Mouse (Mus musculus) midbrain, embryonic 16.5 days (tissue): ENCODE measurements at regions not wholly inside any gene's neighbourhood (a gene's known extent, or its start where the extent isn't known, plus 50 kb on each side); places are given as distances from the start of the nearest gene placed in this dataset.

Experiments used
- ATAC-seq: fragments of 200-750 bp; cut with Nextera tagmentation; 2 replicates; pipeline ENCODE4 v1.8.0; 2017; ENCODE audit warnings: moderate TSS enrichment
- H3K27ac ChIP-seq: fragments of 300-500 bp; sonication (generic); 2 replicates; pipeline ENCODE4 v1.5.1; 2014; ENCODE audit warnings: mild to moderate bottlenecking, low read length, mixed read lengths
- H3K27me3 ChIP-seq: fragments of 300-500 bp; sonication (generic); 2 replicates; pipeline ENCODE4 v1.6.1; 2014; ENCODE audit warnings: low read depth, low read length, mixed read lengths; ENCODE audit not compliant: control insufficient read depth, insufficient read depth
- H3K36me3 ChIP-seq: fragments of 300-500 bp; sonication (generic); 2 replicates; pipeline ENCODE4 v1.6.1; 2014; ENCODE audit warnings: mild to moderate bottlenecking, low read length, moderate library complexity, mixed read lengths; ENCODE audit not compliant: control insufficient read depth, insufficient read depth
- H3K4me1 ChIP-seq: fragments of 300-500 bp; sonication (generic); 2 replicates; pipeline ENCODE4 v1.6.1; 2014; ENCODE audit warnings: mild to moderate bottlenecking, low read length, mixed read lengths; ENCODE audit not compliant: control insufficient read depth, insufficient read depth
- H3K4me2 ChIP-seq: fragments of 300-500 bp; sonication (generic); 2 replicates; pipeline ENCODE4 v1.6.1; 2014; ENCODE audit warnings: mild to moderate bottlenecking, low read length, mixed read lengths
- H3K4me3 ChIP-seq: fragments of 300-500 bp; sonication (generic); 2 replicates; pipeline ENCODE4 v1.5.1; 2014; ENCODE audit warnings: low read depth, mild to moderate bottlenecking, low read length, moderate library complexity, mixed read lengths
- H3K9ac ChIP-seq: fragments of 300-500 bp; sonication (generic); 2 replicates; pipeline ENCODE4 v1.6.1; 2014; ENCODE audit warnings: low read depth, low read length, mixed read lengths
- H3K9me3 ChIP-seq: fragments of 300-500 bp; sonication (generic); replicated peaks from 2 replicates; pipeline ENCODE4 v1.6.1; 2014; ENCODE audit warnings: mild to moderate bottlenecking, low read length, mixed read lengths; ENCODE audit not compliant: control insufficient read depth, poor library complexity, severe bottlenecking
- WGBS: fragments of 180-500 bp; shearing (Covaris S2); extraction: QIAGEN DNeasy Blood & Tissue Kit; methylation state at CpG from one replicate; pipeline ENCODE4 v1.1.7; 2014; 5-methylcytosine and 5-hydroxymethylcytosine counted together

- Histone ChIP-seq H3K4me1 (peaks cover 34% of the 10 kb centered on the region), H3K4me3 (no peak overlapping the region), H3K36me3 (no peaks in the 10 kb centered on the region), H3K9ac (no peak overlapping the region), H3K4me2 (no peak overlapping the region), H3K9me3 (no peaks in the 10 kb centered on the region), H3K27ac (peak overlapping the region; percentile 48), H3K27me3 (no peaks in the 10 kb centered on the region)
- no peak for ATAC-seq
- WGBS: 49% methylated on average over 9 of the region's 9 CpGs
Measured at GRCm38 (mm10) chr17:13573036-13573435, 187.3 kb upstream of the Afdn start.

GRCm38 (mm10) chr17:13574122-13574521, 186.2 kb upstream of the Afdn start:
- Histone ChIP-seq H3K9me3 (no peaks in the 10 kb centered on the region), H3K4me2 (no peak overlapping the region), H3K4me3 (no peak overlapping the region), H3K36me3 (no peaks in the 10 kb centered on the region), H3K4me1 (peaks cover 37% of the 10 kb centered on the region), H3K27ac (peak overlapping the region; percentile 69), H3K27me3 (no peaks in the 10 kb centered on the region), H3K9ac (no peak overlapping the region)
- ATAC-seq: no peak
- 78% methylated on average over 1 of the region's 1 CpGs for WGBS

DNA sequence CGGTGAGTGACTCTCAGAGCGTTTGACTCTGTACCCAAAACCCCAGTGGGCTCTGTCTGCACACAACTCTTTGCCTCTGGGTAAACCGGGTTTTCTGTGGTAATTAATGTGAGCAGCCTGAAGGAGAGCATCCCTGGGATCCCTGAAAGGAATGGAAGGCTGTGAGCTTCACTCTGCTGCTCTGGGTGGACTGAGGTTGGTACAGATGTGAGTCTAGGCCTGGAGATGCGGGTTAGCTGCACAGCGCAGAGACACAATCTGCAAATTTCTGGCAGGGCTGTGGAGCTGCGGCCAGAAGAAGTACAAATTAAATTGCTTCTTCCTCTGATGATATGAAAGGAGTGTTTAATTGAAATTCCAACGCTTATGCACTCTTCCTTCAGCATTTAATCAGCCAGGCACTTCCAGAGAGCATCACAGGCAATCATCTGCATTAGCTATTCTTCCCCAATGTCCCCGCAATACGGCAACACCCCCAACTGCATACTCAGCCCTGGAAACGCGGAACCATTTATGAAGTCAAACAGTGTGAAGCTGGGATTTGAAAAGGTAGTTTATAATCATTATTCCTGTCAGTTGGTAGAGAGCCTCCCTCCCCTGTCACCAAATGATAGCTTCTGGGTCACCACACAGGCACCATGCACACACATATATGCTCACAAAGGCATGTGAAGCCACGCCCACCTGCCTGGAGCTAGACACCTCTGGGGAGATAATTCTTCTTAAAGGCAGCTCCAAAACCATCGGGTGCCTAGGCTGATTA, 185.5 kb upstream of the Afdn start:
- Histone ChIP-seq H3K27me3 (no peaks in the 10 kb centered on the region), H3K4me2 (no peak overlapping the region), H3K9ac (no peak overlapping the region), H3K4me3 (no peak overlapping the region), H3K4me1 (peaks cover 37% of the 10 kb centered on the region), H3K9me3 (no peaks in the 10 kb centered on the region), H3K27ac (peak overlapping the region; percentile 69), H3K36me3 (no peaks in the 10 kb centered on the region)
- ATAC-seq: peak; percentile 55
- WGBS: 38% methylated on average over 13 of the region's 13 CpGs

DNA sequence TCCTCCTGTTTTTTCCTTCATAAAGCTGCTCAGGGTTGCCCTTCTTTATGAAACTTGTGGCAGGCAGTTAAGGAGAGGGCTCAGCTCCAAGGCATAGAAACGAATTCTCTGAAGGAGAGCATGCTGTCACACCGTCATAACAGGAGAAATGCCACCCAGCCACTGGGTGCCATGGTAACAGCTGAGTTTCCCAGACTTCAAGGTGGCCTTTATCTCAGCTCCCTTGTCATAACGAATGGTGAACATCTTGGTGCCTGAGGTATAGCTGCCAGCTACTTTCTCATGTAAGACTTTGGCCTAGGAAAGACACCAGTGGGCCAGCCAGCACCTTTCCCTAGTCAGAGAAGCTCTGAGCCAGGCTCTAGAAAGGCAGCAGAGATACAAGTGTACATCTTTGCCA, 182.5 kb upstream of the Afdn start:
- Histone ChIP-seq H3K4me2 (no peak overlapping the region), H3K27ac (no peak overlapping the region), H3K9me3 (no peaks in the 10 kb centered on the region), H3K9ac (no peak overlapping the region), H3K27me3 (no peaks in the 10 kb centered on the region), H3K4me3 (no peak overlapping the region), H3K4me1 (peaks cover 27% of the 10 kb centered on the region), H3K36me3 (no peaks in the 10 kb centered on the region)
- WGBS: 25% methylated on average over 3 of the region's 3 CpGs
- ATAC-seq: 0 out of 2 replicates have a peak, but pooled peaks have one; percentile 22

DNA sequence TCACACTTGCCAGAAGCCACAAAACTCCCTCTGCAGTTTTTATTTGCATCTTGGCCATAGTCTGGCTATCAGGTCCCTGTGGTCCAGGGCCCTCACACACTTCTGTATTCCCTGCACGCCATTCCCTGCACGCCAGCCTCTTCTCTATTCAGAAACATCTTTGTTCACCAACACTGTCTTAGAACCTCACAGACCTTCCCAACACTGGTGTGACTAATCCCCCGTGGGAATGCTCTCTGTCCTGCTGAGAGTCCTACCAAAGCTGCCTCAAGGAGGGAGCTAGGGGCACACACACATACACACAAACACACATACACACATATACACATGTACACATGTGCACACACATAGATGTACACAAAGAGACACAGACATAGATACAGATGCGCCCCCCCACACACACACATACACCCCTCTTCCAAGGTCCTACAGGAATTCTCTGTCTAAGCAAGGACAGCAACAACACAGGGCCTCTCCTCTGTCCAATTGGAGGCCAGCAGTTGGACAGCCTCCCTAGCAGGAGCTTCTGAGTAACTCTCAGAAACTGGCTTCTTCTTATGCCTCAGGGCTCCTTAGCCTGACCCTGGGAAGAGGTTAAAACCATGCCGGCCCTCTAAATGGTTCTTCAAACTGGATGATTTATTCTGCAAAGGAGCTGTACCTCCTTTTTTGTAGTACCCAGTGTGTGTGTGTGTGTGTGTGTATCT, 179.0 kb upstream of the Afdn start:
- H3K27me3 ChIP-seq: no peaks in the 10 kb centered on the region
- WGBS: 46% methylated on average over 5 of the region's 5 CpGs
- no peak overlapping the region for H3K27ac ChIP-seq
- no peak overlapping the region for H3K4me2 ChIP-seq
- H3K4me1 ChIP-seq: peaks cover 10% of the 10 kb centered on the region
- H3K9me3 ChIP-seq: no peaks in the 10 kb centered on the region
- H3K9ac ChIP-seq: no peak overlapping the region
- no peak overlapping the region for H3K4me3 ChIP-seq
- ATAC-seq: no peak
- no peaks in the 10 kb centered on the region for H3K36me3 ChIP-seq

DNA sequence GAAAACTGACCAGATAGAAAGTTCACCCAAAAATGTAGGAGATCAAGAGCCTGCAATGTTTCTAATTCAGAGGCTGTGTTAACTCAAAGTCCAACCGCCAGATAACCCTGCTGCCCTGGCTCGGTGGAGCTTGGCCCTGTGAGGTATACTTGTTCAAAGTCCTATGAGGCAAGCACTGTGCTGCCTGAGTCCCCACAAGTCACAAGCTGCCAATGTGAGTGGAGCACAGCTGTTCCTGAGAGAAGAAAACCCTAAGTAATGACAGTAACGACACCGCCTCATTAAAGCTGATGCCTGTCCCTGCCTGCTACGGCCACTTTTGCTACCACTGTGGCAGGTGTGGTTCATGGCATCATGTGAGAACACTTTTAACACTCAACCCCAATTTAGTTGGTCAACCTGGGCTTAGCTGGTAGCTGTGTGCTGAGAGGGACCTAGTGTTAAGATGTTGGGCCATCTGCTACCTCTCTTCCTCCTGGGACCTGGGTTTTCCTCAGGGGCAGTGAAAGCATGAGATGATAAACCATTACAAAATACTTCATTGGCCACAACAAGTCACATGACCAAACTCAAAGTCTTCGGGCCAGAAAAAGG, 178.2 kb upstream of the Afdn start:
- no peaks in the 10 kb centered on the region for H3K9me3 ChIP-seq
- peaks cover 10% of the 10 kb centered on the region for H3K4me1 ChIP-seq
- H3K9ac ChIP-seq: no peak overlapping the region
- H3K27me3 ChIP-seq: no peaks in the 10 kb centered on the region
- no peaks in the 10 kb centered on the region for H3K36me3 ChIP-seq
- WGBS: 74% methylated on average over 6 of the region's 6 CpGs
- no peak overlapping the region for H3K4me2 ChIP-seq
- ATAC-seq: no peak
- H3K27ac ChIP-seq: no peak overlapping the region
- no peak overlapping the region for H3K4me3 ChIP-seq

DNA sequence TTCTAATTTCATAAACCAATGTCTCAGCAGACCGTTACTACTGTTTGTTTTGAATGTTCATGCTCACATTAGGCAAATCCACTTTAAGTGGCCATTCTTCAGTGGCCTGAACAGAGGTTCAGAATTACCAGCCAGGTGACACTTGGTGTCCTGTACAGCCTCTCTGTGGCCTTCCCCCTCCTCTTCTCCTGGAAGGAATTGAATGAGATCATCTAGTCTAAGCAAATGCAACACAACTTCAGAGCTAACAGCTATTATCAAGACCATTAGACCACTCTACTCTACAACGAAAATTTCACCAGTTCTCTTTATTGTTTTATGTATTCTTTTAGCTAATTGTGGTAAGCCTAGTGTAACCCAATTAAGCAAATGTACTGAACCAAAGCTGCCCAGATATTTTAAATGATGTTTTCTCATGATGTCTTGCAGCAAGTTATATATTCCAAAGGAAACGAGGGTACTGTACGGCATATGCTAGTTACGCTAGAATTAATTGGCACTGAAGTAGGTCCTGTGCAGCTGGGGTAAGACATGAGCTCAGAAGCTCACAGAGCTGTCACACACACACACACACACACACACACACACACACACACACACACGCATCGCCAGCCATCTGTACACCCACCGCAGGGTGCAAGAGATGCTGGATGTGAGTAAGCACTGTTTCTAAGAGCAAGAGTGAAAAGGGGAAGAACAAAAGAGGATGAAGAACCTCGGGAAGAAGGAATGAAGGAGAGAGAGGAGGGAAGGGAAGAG, 176.7 kb upstream of the Afdn start:
- WGBS: 39% methylated on average over 9 of the region's 9 CpGs
- peak; percentile 73 for ATAC-seq
- Histone ChIP-seq H3K9me3 (no peaks in the 10 kb centered on the region), H3K4me1 (peaks cover 2% of the 10 kb centered on the region; the same call in 1 of the 2 replicates), H3K9ac (no peak overlapping the region), H3K36me3 (no peaks in the 10 kb centered on the region), H3K27me3 (no peaks in the 10 kb centered on the region), H3K27ac (no peak overlapping the region), H3K4me3 (no peak overlapping the region), H3K4me2 (no peak overlapping the region)

DNA sequence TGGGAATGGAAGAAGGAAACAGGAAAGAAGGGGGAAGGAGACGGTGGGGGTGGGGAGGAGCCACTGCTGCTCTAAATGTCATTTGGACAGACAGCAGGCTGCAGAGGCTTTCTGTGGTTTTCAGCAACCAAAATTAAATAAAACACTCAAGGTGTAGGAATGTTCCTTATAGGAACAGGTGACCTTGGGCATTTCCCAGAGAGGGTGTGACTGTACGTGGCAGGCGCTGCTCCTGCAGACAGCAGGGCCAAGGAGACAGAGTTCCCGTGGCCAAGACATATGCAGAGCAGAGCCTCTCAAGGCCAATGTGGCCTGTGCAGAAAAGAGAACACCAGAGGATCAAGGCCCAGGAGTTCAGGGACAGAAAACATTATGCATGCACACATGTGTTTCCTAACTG, 175.9 kb upstream of the Afdn start:
- Histone ChIP-seq H3K27me3 (no peaks in the 10 kb centered on the region), H3K9ac (no peak overlapping the region), H3K4me1 (peaks cover 2% of the 10 kb centered on the region; the same call in 1 of the 2 replicates), H3K4me2 (no peak overlapping the region), H3K4me3 (no peak overlapping the region), H3K36me3 (no peaks in the 10 kb centered on the region), H3K27ac (0 out of 2 replicates have a peak overlapping the region, but pooled peaks have one; percentile 23), H3K9me3 (no peaks in the 10 kb centered on the region)
- WGBS: 69% methylated on average over 4 of the region's 4 CpGs
- ATAC-seq: 0 out of 2 replicates have a peak, but pooled peaks have one; percentile 41
